Mouse (Mus musculus) left cerebral cortex, postnatal 25 days (tissue): ENCODE results near the gene Actbl2. TPM values are rescaled to one million over a fixed set of nuclear protein-coding genes. Genes with fewer than 3 reads are reported as not detected.
A peak's percentile ranks its signal among the peaks of the same experiment; 100 is the strongest.

Experiments
- DNase-seq, 2 experiments: peaks; one replicate each; pipeline ENCODE4 v3.0.0; 2022; ENCODE audit warnings: low spot score in 2 of 2, mixed read lengths in 1 of 2
- intact Hi-C: fragments of 180-260 bp; cut with DNase I; formaldehyde crosslinking; loops from one replicate; pipeline ENCODE4 v1.15.1; 2025
- total RNA-seq, 2 experiments: library from RNA; stranded (reverse); gene quantifications; 2 replicates each; pipeline ENCODE4 v1.2.3; 2021

Actbl2 gene
- total RNA-seq, 2 experiments from 2014 or later: not detected

DNA sequence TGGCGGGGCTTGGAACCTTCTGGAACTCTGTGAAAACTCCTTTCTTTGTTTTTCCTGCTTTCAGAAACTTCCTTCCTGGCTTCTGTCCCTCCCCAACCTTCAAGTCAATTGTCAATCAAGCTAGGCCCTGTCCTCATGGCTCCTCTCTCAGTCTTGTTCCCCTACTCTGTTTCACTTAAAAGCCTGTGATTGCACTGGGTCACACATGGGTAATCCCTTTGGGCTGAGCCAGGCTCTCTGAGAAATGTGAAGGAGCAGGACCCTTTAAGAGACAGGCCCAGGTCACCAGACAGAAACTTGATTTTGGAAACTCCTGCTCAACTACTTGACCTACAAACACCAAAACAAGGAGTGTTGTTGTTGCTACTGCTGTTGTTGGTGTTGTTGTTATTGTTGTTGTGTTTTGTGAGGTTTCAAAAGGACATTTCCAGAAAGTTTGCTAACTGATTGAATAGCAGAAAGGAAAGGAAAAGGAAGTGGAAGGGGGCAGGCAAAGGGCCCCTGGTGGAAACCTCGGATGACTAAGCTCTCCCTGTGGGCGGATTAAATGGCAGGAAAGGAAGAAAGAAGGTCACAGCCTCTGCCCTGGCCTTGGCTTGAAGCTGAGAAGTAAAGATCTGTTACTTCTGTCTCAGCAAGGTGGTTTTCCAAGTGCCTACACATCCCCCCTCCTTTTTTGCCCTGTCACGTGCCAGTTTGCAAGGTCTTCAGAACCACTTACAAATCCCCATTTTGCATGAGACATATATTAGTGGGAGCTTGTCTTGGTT, 10.6 kb downstream of the Actbl2 start:
- DNase-seq: no peak
- intact Hi-C loops: loop anchor here (5.0 kb wide), 2 partner anchors 42 to 132 kb away; no protein-coding TSS in a partner anchor

GRCm38 (mm10) chr13:111266855-111267254, 12.0 kb downstream of the Actbl2 start:
- DNase-seq: no peak
- intact Hi-C loops: loop anchor here (5.0 kb wide), 2 partner anchors 40 to 130 kb away; no protein-coding TSS in a partner anchor

DNA sequence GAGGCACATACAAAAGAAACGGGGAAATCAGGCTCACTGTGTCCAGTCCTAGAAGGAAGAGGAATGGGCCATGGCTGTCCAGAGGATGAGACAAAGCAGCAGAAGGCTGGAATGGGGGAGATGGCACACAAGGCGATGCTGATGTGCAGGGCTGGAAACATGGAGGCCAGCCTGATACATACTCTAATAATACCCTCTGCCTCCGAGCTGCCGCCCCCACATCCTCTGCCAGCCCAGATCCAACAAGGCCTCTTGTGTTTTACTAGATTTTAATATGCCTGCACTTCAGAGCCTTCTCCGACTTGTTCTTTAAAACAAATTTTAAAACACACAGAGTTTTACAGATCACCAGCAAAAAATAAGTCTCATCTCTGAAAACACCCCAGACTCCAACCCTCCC, 14.2 kb downstream of the Actbl2 start:
- peak; percentile 22 to 30 for DNase-seq
- intact Hi-C loops: loop anchor here (5.0 kb wide), 2 partner anchors 38 to 128 kb away; no protein-coding TSS in a partner anchor

GRCm38 (mm10) chr13:111269789-111270335, 15.0 kb downstream of the Actbl2 start:
- intact Hi-C loops: loop anchor here (5.0 kb wide), 2 partner anchors 37 to 127 kb away; no protein-coding TSS in a partner anchor
- DNase-seq: no peak

- DNase-seq: no peak
- intact Hi-C loops: no loop called here
These were observed 17.1 kb downstream of the Actbl2 start for GRCm38 (mm10) chr13:111271868-111272267.

DNA sequence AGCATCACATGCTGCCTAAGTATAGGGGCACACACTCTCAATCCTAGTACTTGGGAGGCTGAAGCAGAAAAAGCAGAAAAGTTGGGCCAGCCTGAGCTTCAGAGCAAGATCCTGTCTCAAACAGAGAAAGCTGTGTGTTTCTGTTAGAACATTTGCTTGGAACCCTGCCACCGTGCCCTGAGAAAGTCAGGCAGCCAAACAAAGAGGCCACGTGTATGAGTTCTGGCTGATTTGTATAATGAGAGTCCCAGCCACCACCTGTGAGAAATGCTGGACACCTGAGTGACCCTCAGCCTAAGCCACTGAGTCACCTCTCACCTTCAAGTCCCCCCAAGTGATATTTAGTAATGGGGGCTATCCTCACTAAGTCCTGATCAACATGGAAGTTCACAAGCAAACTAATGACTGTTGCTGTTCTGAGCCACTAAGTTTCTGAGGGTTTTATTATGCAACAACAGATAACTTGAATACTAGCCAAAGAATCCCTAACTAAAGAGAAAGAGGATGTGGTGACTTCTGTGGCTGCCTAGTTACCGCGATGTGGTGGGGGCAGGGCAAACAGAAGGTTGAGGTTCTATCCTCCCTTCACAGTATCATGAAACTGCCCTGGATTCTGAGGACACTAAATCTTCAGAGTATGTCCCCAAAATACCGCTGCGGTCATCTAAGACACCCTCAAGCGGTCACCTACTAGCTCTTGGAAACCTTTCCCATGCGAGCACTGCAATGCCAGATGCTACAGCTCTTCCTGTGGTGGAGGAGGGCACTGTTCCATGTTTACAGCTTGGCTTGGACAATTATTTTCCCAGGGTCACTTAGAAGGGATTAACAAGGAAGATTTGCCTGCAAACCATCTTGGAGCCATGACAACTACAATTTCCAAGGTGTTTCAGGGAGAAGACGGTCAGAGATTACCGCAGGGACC, 31.9 kb downstream of the Actbl2 start:
- no peak for DNase-seq
- intact Hi-C loops: no loop called here

DNA sequence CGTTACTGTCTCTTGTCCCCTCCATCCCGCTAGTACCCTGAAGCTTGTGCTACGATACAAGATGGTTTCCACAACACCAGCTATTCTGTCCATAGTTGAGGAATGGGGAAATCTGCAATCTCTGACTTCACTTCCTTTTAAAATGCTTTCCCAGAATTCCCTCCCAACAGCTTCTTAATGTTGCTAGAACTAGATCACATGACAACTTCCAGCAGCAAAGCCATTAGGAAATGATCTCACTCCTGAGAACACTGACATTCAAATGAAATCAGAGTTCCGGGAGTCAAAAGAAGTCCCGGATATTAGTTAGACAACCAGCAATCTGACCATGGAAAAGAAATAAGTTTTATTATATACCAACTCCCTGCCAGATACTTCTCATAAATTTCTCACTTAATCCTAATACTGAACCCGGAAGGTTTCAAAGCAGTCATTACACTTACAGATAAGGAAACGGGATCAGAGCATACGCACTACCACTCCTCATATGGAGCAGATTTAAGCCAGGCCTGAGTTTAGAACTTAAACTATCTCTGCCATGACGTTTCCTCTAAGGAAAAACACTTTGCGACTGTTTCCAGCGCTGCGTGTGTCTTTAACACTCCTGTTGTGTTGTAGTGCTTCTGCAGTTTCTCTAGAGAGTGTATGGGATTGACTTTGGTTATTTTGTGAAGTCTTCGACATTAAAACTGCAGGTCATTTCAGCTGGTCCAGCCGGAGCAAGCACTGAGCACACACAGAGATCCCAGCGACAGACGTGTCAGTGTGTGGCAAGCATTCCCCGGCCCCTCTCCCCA, 36.5 kb downstream of the Actbl2 start:
- intact Hi-C loops: no loop called here
- DNase-seq: no peak

- DNase-seq: peak; percentile 45 to 70
- intact Hi-C loops: no loop called here
These were observed 37.2 kb downstream of the Actbl2 start for GRCm38 (mm10) chr13:111291958-111292493.

- DNase-seq: no peak
- intact Hi-C loops: no loop called here
These were observed 38.7 kb downstream of the Actbl2 start for GRCm38 (mm10) chr13:111293478-111293877.

DNA sequence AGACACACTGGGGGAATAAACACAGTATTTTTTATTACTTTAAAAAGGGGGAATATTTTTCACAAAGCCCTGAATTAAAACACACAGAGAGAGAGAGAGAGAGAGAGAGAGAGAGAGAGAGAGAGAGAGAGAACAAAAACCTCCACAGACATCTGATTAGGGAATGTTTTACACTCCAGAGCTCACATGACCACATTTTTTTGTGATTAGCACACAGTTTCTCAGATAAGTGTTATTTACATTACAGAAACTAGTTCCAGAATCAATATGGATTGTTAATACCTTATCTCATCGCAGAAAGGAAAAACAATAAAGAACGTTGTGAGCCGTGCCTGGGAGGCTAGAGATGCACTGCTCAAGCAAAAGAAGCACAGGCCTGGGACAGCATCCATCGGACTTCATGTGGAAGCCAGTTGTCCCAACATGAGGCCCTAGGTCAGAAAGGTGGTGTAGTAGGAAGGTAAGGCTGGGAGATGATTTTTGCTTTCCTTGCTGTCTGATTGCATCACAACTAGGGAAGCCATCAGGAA, 40.2 kb downstream of the Actbl2 start:
- DNase-seq: no peak
- intact Hi-C loops: no loop called here

DNA sequence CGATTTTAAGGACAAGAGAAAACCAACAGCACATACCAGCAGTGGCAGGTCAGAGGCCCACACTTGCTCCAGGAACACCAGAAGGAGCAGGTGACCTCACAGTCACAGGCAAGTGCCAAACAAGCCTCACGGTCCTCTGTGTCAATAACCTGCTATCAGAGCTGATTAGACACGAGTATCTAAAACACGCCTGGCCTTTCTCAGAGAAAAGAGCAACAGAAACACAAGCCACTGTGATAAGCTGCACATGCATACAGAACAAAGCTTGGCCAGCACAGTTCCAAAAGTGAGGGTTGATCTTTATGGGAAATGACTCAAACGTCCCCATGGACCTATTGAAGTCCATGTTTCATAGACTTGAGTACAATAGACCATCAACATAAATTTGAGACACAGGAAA, 41.2 kb downstream of the Actbl2 start:
- DNase-seq: no peak
- intact Hi-C loops: no loop called here

DNA sequence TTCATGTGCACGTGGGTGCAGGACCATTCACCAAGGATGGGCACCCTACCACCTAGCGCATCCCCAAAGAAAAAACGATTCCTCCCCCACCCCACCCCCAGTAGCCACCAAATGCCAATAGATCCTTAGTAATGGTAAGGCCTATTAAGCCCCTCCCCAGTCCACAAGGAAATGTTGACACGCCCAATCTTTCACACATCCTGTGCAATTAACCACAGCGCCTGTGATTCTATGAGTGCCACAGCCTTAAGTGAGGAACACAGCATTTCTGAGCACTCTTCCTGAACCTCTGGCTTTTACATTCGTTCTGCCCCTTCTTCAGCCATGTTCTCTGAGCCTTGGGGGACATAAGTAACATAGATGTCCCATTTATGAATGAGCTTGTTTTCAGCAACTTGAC, 42.8 kb downstream of the Actbl2 start:
- intact Hi-C loops: no loop called here

GRCm38 (mm10) chr13:111299145-111299713, 44.4 kb downstream of the Actbl2 start:
- DNase-seq: no peak
- intact Hi-C loops: no loop called here

More for the DNA sequence above, 42.8 kb downstream of the Actbl2 start:
- no peak for DNase-seq

DNA sequence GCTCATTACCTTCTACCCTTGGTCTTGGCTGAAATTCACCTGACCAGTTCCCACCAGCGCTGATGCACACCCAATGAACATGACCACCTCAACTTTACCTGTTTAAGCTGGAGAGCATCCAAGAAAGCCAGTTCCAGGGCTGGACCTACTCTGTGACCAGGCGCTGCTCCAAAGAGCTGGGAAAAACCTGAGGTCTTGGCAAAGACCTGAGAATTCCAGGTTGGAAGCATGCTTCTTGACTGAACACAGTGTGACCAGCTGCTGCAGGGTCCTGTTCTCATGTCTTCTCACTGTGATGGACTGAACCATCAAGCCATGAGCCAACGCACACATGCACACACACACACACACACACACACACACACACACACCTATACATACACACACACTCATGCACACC, 46.0 kb downstream of the Actbl2 start:
- intact Hi-C loops: no loop called here
- no peak for DNase-seq

DNA sequence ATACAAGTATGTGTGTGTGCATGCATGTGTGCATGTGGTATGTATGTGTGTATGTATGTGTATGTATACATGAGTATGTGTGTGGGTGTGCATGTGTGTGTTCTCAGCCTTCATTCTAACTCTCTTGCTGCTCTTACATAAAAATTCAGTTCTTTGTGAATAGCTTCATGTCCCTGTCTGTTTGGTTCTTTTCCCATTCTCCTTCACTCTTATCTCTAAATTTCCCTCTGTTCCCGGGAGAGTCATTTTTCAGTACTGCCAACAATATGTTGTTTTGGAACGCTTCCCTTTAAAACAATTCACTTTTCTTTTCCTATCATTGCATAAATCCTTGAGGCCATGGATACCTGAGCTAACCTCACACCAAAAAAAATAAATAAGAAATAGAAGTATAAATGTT, 46.6 kb downstream of the Actbl2 start:
- intact Hi-C loops: no loop called here
- DNase-seq: peak in 1 of 2 experiments; percentile 38

- intact Hi-C loops: loop anchor here (2.0 kb wide), 1 partner anchor 91 kb away; no protein-coding TSS in a partner anchor
- peak in 1 of 2 experiments; percentile 64 for DNase-seq
These were observed 49.4 kb downstream of the Actbl2 start for GRCm38 (mm10) chr13:111304194-111304593.

DNA sequence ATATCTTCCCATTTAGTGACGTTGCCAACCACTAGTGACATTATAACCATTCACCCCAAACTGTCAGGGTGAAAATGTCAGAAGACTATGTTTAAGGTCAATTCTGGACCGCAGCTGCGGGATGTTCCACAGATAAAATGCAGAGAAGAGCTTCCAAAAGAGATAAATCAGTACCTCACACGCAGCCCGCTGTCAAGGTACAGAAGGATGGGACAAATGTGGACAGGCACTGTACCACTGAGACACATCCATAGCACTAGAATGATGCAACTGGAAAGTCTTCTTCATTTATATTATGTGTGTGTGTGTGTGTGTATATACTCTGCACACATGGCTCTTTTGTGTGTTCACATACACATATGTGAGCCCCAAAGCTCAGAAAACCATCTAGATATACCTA, 49.9 kb downstream of the Actbl2 start:
- intact Hi-C loops: loop anchor here (2.0 to 5.0 kb wide), 2 partner anchors 37 to 90 kb away; no protein-coding TSS in a partner anchor
- no peak for DNase-seq
